16 mouse cellular contexts compared by ENCODE assay signal in genomic region chr1:141717510-141717909, GRCm38 (mm10).
DNase-seq lines count a peak whose midpoint lies in the region; ATAC-seq lines count a peak whose summit lies in the region.
"Had no signal": no experiment of that assay in that cellular context is flagged by ENCODE, and none has a peak within 500 bp of the region (broad histone marks: within the 10 kb centered on the region; RNA-seq: fewer than 3 reads in every experiment).

No protein-coding gene starts in this region.

- H3K4me1 ChIP-seq in forebrain, embryonic 12.5 days = 0 out of 2 replicates have a peak, but pooled peaks cover 2% of the 10 kb centered on the region
- H3K4me1 ChIP-seq in hindbrain, embryonic 14.5 days (replicated peaks; ENCODE audit: control insufficient read depth, insufficient read depth, low read length) = peaks cover 9% of the 10 kb centered on the region; the same call in 1 of the 2 replicates
- H3K4me1 ChIP-seq in midbrain, embryonic 16.5 days (ENCODE audit: control insufficient read depth, insufficient read depth, low read length) = no peaks in the 10 kb centered on the region; the same call in 1 of the 2 replicates
- H3K4me1 ChIP-seq: limb, embryonic 15.5 days had no signal

- H3K27ac ChIP-seq in forebrain, embryonic 12.5 days = no peak overlapping the region
- 0 out of 2 replicates have a peak overlapping the region, but pooled peaks have one; percentile 38 for H3K27ac ChIP-seq in hindbrain, embryonic 14.5 days
- H3K27ac ChIP-seq in midbrain, embryonic 16.5 days (ENCODE audit: low read length) = no peak overlapping the region
- H3K27ac ChIP-seq: embryonic facial prominence, embryonic 13.5 days; limb, embryonic 15.5 days had no signal

- no peak overlapping the region for H3K4me2 ChIP-seq in forebrain, embryonic 12.5 days
- H3K4me2 ChIP-seq in hindbrain, embryonic 14.5 days (replicated peaks) = peak overlapping the region; percentile 25
- H3K4me2 ChIP-seq in midbrain, embryonic 16.5 days (ENCODE audit: low read length) = peak overlapping the region; percentile 1; the same call in 1 of the 2 replicates
- H3K4me2 ChIP-seq: embryonic facial prominence, embryonic 13.5 days; limb, embryonic 15.5 days had no signal

- no peaks in the 10 kb centered on the region for H3K36me3 ChIP-seq in forebrain, embryonic 12.5 days (replicated peaks)
- H3K36me3 ChIP-seq in hindbrain, embryonic 14.5 days (replicated peaks; ENCODE audit: control insufficient read depth, insufficient read depth) = no peaks in the 10 kb centered on the region
- H3K36me3 ChIP-seq in midbrain, embryonic 16.5 days (ENCODE audit: control insufficient read depth, insufficient read depth, low read length) = no peaks in the 10 kb centered on the region
- H3K36me3 ChIP-seq: embryonic facial prominence, embryonic 13.5 days; limb, embryonic 15.5 days had no signal

- ATAC-seq in forebrain, embryonic 12.5 days (ENCODE audit: low FRiP score) = peak; percentile 74
- peak; percentile 80; the same call in 1 of the 2 replicates for ATAC-seq in hindbrain, embryonic 14.5 days (ENCODE audit: low FRiP score)
- ATAC-seq in midbrain, embryonic 16.5 days = peak; percentile 77; the same call in 1 of the 2 replicates

- H3K27me3 ChIP-seq in forebrain, embryonic 12.5 days = no peaks in the 10 kb centered on the region
- H3K27me3 ChIP-seq in hindbrain, embryonic 14.5 days (ENCODE audit: control insufficient read depth, insufficient read depth, low read length) = no peaks in the 10 kb centered on the region
- no peaks in the 10 kb centered on the region for H3K27me3 ChIP-seq in midbrain, embryonic 16.5 days (ENCODE audit: control insufficient read depth, insufficient read depth, low read depth, low read length)
- H3K27me3 ChIP-seq: embryonic facial prominence, embryonic 13.5 days; limb, embryonic 15.5 days had no signal

- no peaks in the 10 kb centered on the region for H3K9me3 ChIP-seq in forebrain, embryonic 12.5 days
- H3K9me3 ChIP-seq in hindbrain, embryonic 14.5 days (ENCODE audit: control insufficient read depth, low read length) = no peaks in the 10 kb centered on the region
- H3K9me3 ChIP-seq in midbrain, embryonic 16.5 days (replicated peaks; ENCODE audit: control insufficient read depth, low read length, poor library complexity, severe bottlenecking) = no peaks in the 10 kb centered on the region
- H3K9me3 ChIP-seq: embryonic facial prominence, embryonic 13.5 days; limb, embryonic 15.5 days had no signal

- WGBS in forebrain, embryonic 12.5 days = 19% methylated on average over 6 of the region's 6 CpGs
- 16% methylated on average over 6 of the region's 6 CpGs for WGBS in hindbrain, embryonic 14.5 days
- WGBS in midbrain, embryonic 16.5 days = 21% methylated on average over 6 of the region's 6 CpGs

- H3K9ac ChIP-seq in forebrain, embryonic 12.5 days = no peak overlapping the region
- no peak overlapping the region for H3K9ac ChIP-seq in hindbrain, embryonic 14.5 days
- H3K9ac ChIP-seq in midbrain, embryonic 16.5 days (ENCODE audit: low read depth, low read length) = no peak overlapping the region
- H3K9ac ChIP-seq: embryonic facial prominence, embryonic 13.5 days; limb, embryonic 15.5 days had no signal

- no peak overlapping the region for H3K4me3 ChIP-seq in forebrain, embryonic 12.5 days (replicated peaks)
- no peak overlapping the region for H3K4me3 ChIP-seq in hindbrain, embryonic 14.5 days (replicated peaks; ENCODE audit: low read length)
- H3K4me3 ChIP-seq in midbrain, embryonic 16.5 days (ENCODE audit: low read depth, low read length) = no peak overlapping the region
- H3K4me3 ChIP-seq: embryonic facial prominence, embryonic 13.5 days; limb, embryonic 15.5 days had no signal

- DNase-seq in embryo, embryonic 11 days = peak; percentile 1
- no peak for DNase-seq in embryo, embryonic 10 days (ENCODE audit: low spot score)
- DNase-seq in hindbrain, embryonic 14.5 days (ENCODE audit: low spot score) = peak; percentile 28
- no peak for DNase-seq in right cerebral cortex, adult 18-20 months
- no peak for DNase-seq in testis, postnatal 10 days (ENCODE audit: low spot score)
- no peak for DNase-seq in layer of hippocampus, postnatal 36 days
- DNase-seq: cerebellum, postnatal 10 days; heart, adult 11 months; kidney, adult 2 months; kidney, postnatal 14 days; layer of hippocampus, adult 9-11 months; lung, postnatal 36 days had no signal

Comparison
In these comparisons a context has a peak if more than half of its experiments do, and no peak if none do; other contexts are left out.
1. DNase-seq: peak in embryo, embryonic 11 days (single experiment) and hindbrain, embryonic 14.5 days (single experiment); none in embryo, embryonic 10 days (single experiment), right cerebral cortex, adult 18-20 months (single experiment), testis, postnatal 10 days (single experiment) and layer of hippocampus, postnatal 36 days (0 of 2).
2. Peak in every context shown above with its lines, with median percentiles within 50 percentile points of each other: ATAC-seq.